Mouse (Mus musculus) testis, postnatal 10 days (tissue): ENCODE measurements at regions not wholly inside any gene's neighbourhood (a gene's known extent, or its start where the extent isn't known, plus 50 kb on each side); places are given as distances from the start of the nearest gene placed in this dataset.
A peak's percentile ranks its signal among the peaks of the same experiment; 100 is the strongest.

Source experiments
- DNase-seq: peaks from one replicate; pipeline ENCODE4 v3.0.0; 2021; ENCODE audit warnings: low spot score

- DNase-seq, result peak; percentile 61
These were observed 185.4 kb upstream of the Mageb4 start for GRCm38 (mm10) chrX:86490309-86490708.
